ENCODE assay signal across 8 mouse cellular contexts in genomic region chr17:5886943-5887800, GRCm38 (mm10). TPM values are rescaled to one million over a fixed set of nuclear protein-coding genes. Genes with fewer than 3 reads are reported as not detected.
DNase-seq lines count a peak whose midpoint lies in the region.

No protein-coding gene starts in this region.

- peak; percentile 29 for DNase-seq in cerebellum, adult 9-10 months
- DNase-seq in cerebellum, adult 9-11 months = no peak
- peak; percentile 18 to 24 for DNase-seq in left cerebral cortex, adult 8-10 months (ENCODE audit: low spot score in 2 of 2)
- no peak for DNase-seq in left cerebral cortex, postnatal 4 days
- peak; percentile 45 for DNase-seq in brain, embryonic 18.5 days (ENCODE audit: low read depth, low spot score)
- DNase-seq in left cerebral cortex, postnatal 25 days (ENCODE audit: low spot score in 2 of 2) = peak; percentile 49 to 62
- DNase-seq in retina, postnatal 7 days (ENCODE audit: low read depth, low spot score) = peak; percentile 20
- no peak for DNase-seq in urinary bladder, postnatal 36 days (ENCODE audit: low spot score in 2 of 2)

- intact Hi-C loops in left cerebral cortex, postnatal 4 days (cut with DNase I) = loop anchor here (2.0 kb wide), 1 partner anchor 90 kb away; no protein-coding TSS in a partner anchor
- intact Hi-C loops in left cerebral cortex, postnatal 25 days (cut with DNase I) = loop anchor here (5.0 kb wide), 1 partner anchor 455 kb away; no protein-coding TSS in a partner anchor

RNA-seq across cellular contexts. Expression of gene Snx9, which starts 46.0 kb away (rescaled TPM):
- total RNA-seq in left cerebral cortex, adult 8-10 months (2022) = 10 to 100 TPM; 14.5 to 16.2 (median 15.0) TPM
- total RNA-seq in left cerebral cortex, postnatal 4 days (2021) = 10 to 100 TPM; 10.2 to 10.4 TPM
- total RNA-seq in left cerebral cortex, postnatal 25 days (2021) = 10 to 100 TPM; 13.1 to 13.2 TPM

RNA-seq across cellular contexts. Expression of gene Synj2, which starts 53.9 kb away (rescaled TPM):
- 10 to 100 TPM; 71.7 to 93.5 (median 80.3) TPM for total RNA-seq in left cerebral cortex, adult 8-10 months (2022)
- 10 to 100 TPM in 1 of 2 experiments, 1 to 10 TPM in 1; 9.7 to 13.3 TPM for total RNA-seq in left cerebral cortex, postnatal 4 days (2021)
- 100 to 1,000 TPM in 1 of 2 experiments, 10 to 100 TPM in 1; 84.0 to 123 TPM for total RNA-seq in left cerebral cortex, postnatal 25 days (2021)

Comparison
In these comparisons a context has a peak if more than half of its experiments do, and no peak if none do; other contexts are left out.
1. DNase-seq: peak in cerebellum, adult 9-10 months (single experiment), left cerebral cortex, adult 8-10 months (2 of 2), brain, embryonic 18.5 days (single experiment), left cerebral cortex, postnatal 25 days (2 of 2) and retina, postnatal 7 days (single experiment); none in cerebellum, adult 9-11 months (single experiment), left cerebral cortex, postnatal 4 days (single experiment) and urinary bladder, postnatal 36 days (0 of 2).
2. RNA of gene Synj2, which starts 53.9 kb away (total RNA-seq): 84.0 to 123 TPM in left cerebral cortex, postnatal 25 days and 71.7 to 93.5 TPM in left cerebral cortex, adult 8-10 months; 9.7 to 13.3 TPM in left cerebral cortex, postnatal 4 days; every median in the first group is over 4 times any median in the second.